Mouse (Mus musculus) cortical plate, adult 2 months (tissue): ENCODE data around the gene Tmc5.

Experiments used
- CTCF ChIP-seq: fragments of 200-500 bp; IDR thresholded peaks from 2 replicates; pipeline ENCODE4 v1.5.1; 2011; ENCODE audit warnings: mild to moderate bottlenecking, control low read depth, low read length; ENCODE audit not compliant: insufficient read depth; ENCODE audit errors: extremely low read depth
- POLR2A ChIP-seq: fragments of 200-500 bp; IDR thresholded peaks from 2 replicates; pipeline ENCODE4 v1.6.1; 2011; ENCODE audit warnings: mild to moderate bottlenecking, low read length, control low read depth; ENCODE audit not compliant: insufficient read depth; ENCODE audit errors: extremely low read depth

DNA sequence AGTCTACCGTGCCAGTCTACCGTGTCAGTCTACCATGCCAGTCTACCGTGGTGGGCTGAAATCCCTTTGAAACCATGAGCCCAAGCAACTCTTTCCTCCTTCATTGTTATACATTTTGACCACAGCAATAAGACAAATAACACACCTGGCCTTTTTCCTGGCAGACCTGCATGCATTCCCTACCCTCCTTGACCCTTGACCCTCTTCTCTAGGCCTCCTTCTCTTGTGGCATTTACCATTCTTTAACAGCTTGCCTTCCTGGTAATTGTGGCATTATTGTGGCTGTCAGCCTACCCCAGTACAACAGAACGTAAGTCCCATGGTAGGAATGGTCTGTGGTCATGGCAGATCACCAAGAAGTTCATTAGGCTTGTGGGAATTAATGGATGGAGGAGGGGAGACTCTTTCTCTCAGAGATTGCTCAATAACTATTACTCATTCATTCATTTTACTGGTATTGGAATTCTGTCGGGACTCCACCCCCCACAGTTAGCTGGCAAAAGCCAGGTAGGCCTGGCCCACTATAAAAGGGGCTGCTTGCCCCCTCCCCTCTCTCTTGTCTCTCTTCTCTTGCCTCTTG is 6.3 kb upstream of the Tmc5 start:
- TF ChIP-seq CTCF (no peak), POLR2A (no peak)
